11 mouse cellular contexts compared by ENCODE assay signal in the genomic region with DNA sequence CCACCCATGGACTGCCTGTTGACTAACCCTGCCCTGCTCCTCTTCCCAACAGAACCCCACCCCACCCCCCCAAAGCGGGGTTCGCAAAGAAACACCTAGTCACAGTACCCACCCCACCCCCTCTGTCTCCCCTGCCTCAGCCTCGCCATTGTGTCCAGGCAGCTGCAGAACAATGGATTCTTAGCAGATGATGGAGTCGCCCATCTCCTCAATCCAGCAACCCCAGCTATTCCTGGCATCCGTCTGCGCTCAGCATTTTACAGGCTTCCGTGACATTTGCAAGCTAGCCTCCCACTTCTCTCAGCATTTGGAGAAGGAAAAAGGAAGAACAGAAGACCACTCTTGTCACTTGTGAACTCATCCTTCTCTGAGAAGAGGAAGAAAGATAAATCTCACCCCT. TPM values are rescaled to one million over a fixed set of nuclear protein-coding genes. Genes with fewer than 3 reads are reported as not detected.
DNase-seq lines count a peak whose midpoint lies in the region; ATAC-seq lines count a peak whose summit lies in the region.
"Had no signal": no experiment of that assay in that cellular context is flagged by ENCODE, and none has a peak within 500 bp of the region (broad histone marks: within the 10 kb centered on the region; RNA-seq: fewer than 3 reads in every experiment).

No protein-coding gene starts in this region.

- no peak overlapping the region for H3K27ac ChIP-seq in lung, embryonic 15.5 days
- H3K27ac ChIP-seq in hindbrain, embryonic 15.5 days (replicated peaks) = peak overlapping the region; percentile 38
- H3K27ac ChIP-seq in neural tube, embryonic 14.5 days (ENCODE audit: low read depth, low read length) = no peak overlapping the region

- no peak overlapping the region for H3K4me3 ChIP-seq in lung, embryonic 15.5 days
- peak overlapping the region; percentile 14; the same call in 1 of the 2 replicates for H3K4me3 ChIP-seq in hindbrain, embryonic 15.5 days
- H3K4me3 ChIP-seq in neural tube, embryonic 14.5 days (ENCODE audit: low read depth, low read length) = no peak overlapping the region

- H3K27me3 ChIP-seq in lung, embryonic 15.5 days = no peaks in the 10 kb centered on the region
- H3K27me3 ChIP-seq in hindbrain, embryonic 15.5 days = no peaks in the 10 kb centered on the region
- no peaks in the 10 kb centered on the region for H3K27me3 ChIP-seq in neural tube, embryonic 14.5 days (ENCODE audit: control insufficient read depth, insufficient read depth, low read length)

- 0 out of 2 replicates have a peak overlapping the region, but pooled peaks have one; percentile 3 for H3K4me2 ChIP-seq in lung, embryonic 15.5 days
- peak overlapping the region; percentile 47 for H3K4me2 ChIP-seq in hindbrain, embryonic 15.5 days
- H3K4me2 ChIP-seq in neural tube, embryonic 14.5 days (ENCODE audit: low read depth, low read length) = peak overlapping the region; percentile 25

- WGBS in lung, embryonic 15.5 days = 17% methylated on average over 7 of the region's 7 CpGs
- WGBS in hindbrain, embryonic 15.5 days = 9% methylated on average over 7 of the region's 7 CpGs
- 11% methylated on average over 7 of the region's 7 CpGs for WGBS in neural tube, embryonic 14.5 days

- H3K36me3 ChIP-seq in lung, embryonic 15.5 days = no peaks in the 10 kb centered on the region
- no peaks in the 10 kb centered on the region for H3K36me3 ChIP-seq in hindbrain, embryonic 15.5 days
- no peaks in the 10 kb centered on the region for H3K36me3 ChIP-seq in neural tube, embryonic 14.5 days (ENCODE audit: control insufficient read depth, insufficient read depth, low read length)

- H3K9me3 ChIP-seq in lung, embryonic 15.5 days = no peaks in the 10 kb centered on the region
- no peaks in the 10 kb centered on the region for H3K9me3 ChIP-seq in hindbrain, embryonic 15.5 days
- H3K9me3 ChIP-seq in neural tube, embryonic 14.5 days (ENCODE audit: control insufficient read depth, low read length) = no peaks in the 10 kb centered on the region

- no peak overlapping the region for H3K9ac ChIP-seq in lung, embryonic 15.5 days
- H3K9ac ChIP-seq in hindbrain, embryonic 15.5 days = 0 out of 2 replicates have a peak overlapping the region, but pooled peaks have one; percentile 13
- 0 out of 2 replicates have a peak overlapping the region, but pooled peaks have one; percentile 25 for H3K9ac ChIP-seq in neural tube, embryonic 14.5 days (replicated peaks; ENCODE audit: low read depth, low read length)

- peak; percentile 57; the same call in 1 of the 2 replicates for ATAC-seq in frontal cortex, adult (ENCODE audit: low TSS enrichment)
- ATAC-seq in lung, embryonic 15.5 days (ENCODE audit: borderline replicate concordance, extremely low read depth, low FRiP score, low TSS enrichment) = no peak
- ATAC-seq in hindbrain, embryonic 15.5 days (ENCODE audit: low FRiP score, low read depth) = no peak
- ATAC-seq in neural tube, embryonic 14.5 days (ENCODE audit: low read depth) = no peak
- ATAC-seq in erythroid progenitor cell, adult 5-6 weeks (replicated peaks; ENCODE audit: low FRiP score, poor library complexity, severe bottlenecking) = no peak

- no peaks in the 10 kb centered on the region for H3K4me1 ChIP-seq in lung, embryonic 15.5 days
- peaks cover 8% of the 10 kb centered on the region for H3K4me1 ChIP-seq in hindbrain, embryonic 15.5 days (replicated peaks)
- peaks cover 4% of the 10 kb centered on the region; the same call in 1 of the 2 replicates for H3K4me1 ChIP-seq in neural tube, embryonic 14.5 days (ENCODE audit: control insufficient read depth, insufficient read depth, low read length)

- DNase-seq in frontal cortex, postnatal 25 days (ENCODE audit: low spot score in 2 of 2) = no peak
- no peak for DNase-seq in lung, adult 18-20 months
- DNase-seq in ovary, postnatal 14 days (ENCODE audit: low spot score) = no peak
- DNase-seq: cerebellum, postnatal 36 days; gastrocnemius, postnatal 25 days; lung, postnatal 14 days had no signal

RNA-seq across cellular contexts. Expression of gene Fam136a, which starts 21.8 kb away (rescaled TPM):
- 111 TPM in 2 replicates for polyA plus RNA-seq in lung, embryonic 15.5 days (2015; fragmentation: Nextera tagmentation; extraction: Ambion mirVana)
- polyA plus RNA-seq in hindbrain, embryonic 15.5 days (2015; fragmentation: Nextera tagmentation; extraction: Ambion mirVana) = 106 and 108 TPM in 2 replicates
- polyA plus RNA-seq in neural tube, embryonic 14.5 days (2014; fragmentation: Nextera tagmentation; extraction: Ambion mirVana) = 111 and 118 TPM in 2 replicates
- total RNA-seq in erythroid progenitor cell, adult 5-6 weeks (2015; ENCODE audit: low replicate concordance) = 2.9 and 3.4 TPM in 2 replicates
- total RNA-seq in erythroid progenitor cell, adult 5-6 weeks (2017; ENCODE audit: low replicate concordance) = 0.68 and 6.3 TPM in 2 replicates

RNA-seq across cellular contexts. Expression of gene Snrpg, which starts 27.4 kb away (rescaled TPM):
- polyA plus RNA-seq in lung, embryonic 15.5 days (2015; fragmentation: Nextera tagmentation; extraction: Ambion mirVana) = 556 and 637 TPM in 2 replicates
- polyA plus RNA-seq in hindbrain, embryonic 15.5 days (2015; fragmentation: Nextera tagmentation; extraction: Ambion mirVana) = 346 and 401 TPM in 2 replicates
- polyA plus RNA-seq in neural tube, embryonic 14.5 days (2014; fragmentation: Nextera tagmentation; extraction: Ambion mirVana) = 341 and 393 TPM in 2 replicates
- total RNA-seq in erythroid progenitor cell, adult 5-6 weeks (2015; ENCODE audit: low replicate concordance) = 215 and 223 TPM in 2 replicates
- 5.6 and 62.1 TPM in 2 replicates for total RNA-seq in erythroid progenitor cell, adult 5-6 weeks (2017; ENCODE audit: low replicate concordance)

RNA-seq across cellular contexts. Expression of gene Pcyox1, which starts 53.3 kb away (rescaled TPM):
- 80.9 and 82.2 TPM in 2 replicates for polyA plus RNA-seq in lung, embryonic 15.5 days (2015; fragmentation: Nextera tagmentation; extraction: Ambion mirVana)
- 84.7 and 90.1 TPM in 2 replicates for polyA plus RNA-seq in hindbrain, embryonic 15.5 days (2015; fragmentation: Nextera tagmentation; extraction: Ambion mirVana)
- polyA plus RNA-seq in neural tube, embryonic 14.5 days (2014; fragmentation: Nextera tagmentation; extraction: Ambion mirVana) = 100 and 110 TPM in 2 replicates
- total RNA-seq in erythroid progenitor cell, adult 5-6 weeks (2015; ENCODE audit: low replicate concordance) = 10.9 and 15.1 TPM in 2 replicates
- 8.0 and 8.5 TPM in 2 replicates for total RNA-seq in erythroid progenitor cell, adult 5-6 weeks (2017; ENCODE audit: low replicate concordance)
